Mouse (Mus musculus): Measurements from ENCODE around the gene Serpinb1a.

GRCm38 (mm10) chr13:32849092-32849491 is 1.9 kb downstream of the Serpinb1a start:
- TF ChIP-seq CTCF (conservative IDR thresholded peaks at IDR 0.05; ENCODE audit: insufficient read depth, insufficient read length, low read depth, low read length) (no peak), POLR2A (IDR thresholded peaks at IDR 0.05; ENCODE audit: low read depth, low read length) (no peak)
